Mouse (Mus musculus) forebrain, embryonic 16.5 days (tissue): ENCODE measurements around the gene Itk. TPM values are rescaled to one million over a fixed set of nuclear protein-coding genes. Genes with fewer than 3 reads are reported as not detected.

Source experiments
- ATAC-seq: fragments of 200-750 bp; cut with Nextera tagmentation; 2 replicates; pipeline ENCODE4 v1.8.0; 2017; ENCODE audit warnings: mild to moderate bottlenecking, moderate library complexity
- H3K27ac ChIP-seq: fragments of 300-500 bp; sonication (generic); 2 replicates; pipeline ENCODE4 v1.5.1; 2014; ENCODE audit warnings: low read length, control low read depth
- H3K27me3 ChIP-seq: fragments of 300-500 bp; sonication (generic); replicated peaks from 2 replicates; pipeline ENCODE4 v1.6.1; 2014; ENCODE audit warnings: low read length; ENCODE audit not compliant: control insufficient read depth, insufficient read depth
- H3K36me3 ChIP-seq: fragments of 300-500 bp; sonication (generic); 2 replicates; pipeline ENCODE4 v1.6.1; 2014; ENCODE audit not compliant: control insufficient read depth, insufficient read depth
- H3K4me1 ChIP-seq: fragments of 300-500 bp; sonication (generic); replicated peaks from 2 replicates; pipeline ENCODE4 v1.6.1; 2014; ENCODE audit warnings: low read length; ENCODE audit not compliant: control insufficient read depth, insufficient read depth
- H3K4me2 ChIP-seq: fragments of 300-500 bp; sonication (generic); 2 replicates; pipeline ENCODE4 v1.6.1; 2014; ENCODE audit warnings: mild to moderate bottlenecking, low read length, control low read depth
- H3K4me3 ChIP-seq: fragments of 300-500 bp; sonication (generic); replicated peaks from 2 replicates; pipeline ENCODE4 v1.5.1; 2014; ENCODE audit warnings: mild to moderate bottlenecking, low read length, control low read depth
- H3K9ac ChIP-seq: fragments of 300-500 bp; sonication (generic); replicated peaks from 2 replicates; pipeline ENCODE4 v1.6.1; 2014; ENCODE audit warnings: low read depth, low read length, control low read depth
- H3K9me3 ChIP-seq: fragments of 300-500 bp; sonication (generic); 2 replicates; pipeline ENCODE4 v1.6.1; 2016; ENCODE audit warnings: low read length; ENCODE audit not compliant: control insufficient read depth
- WGBS: fragments of 180-500 bp; shearing (Covaris S2); extraction: QIAGEN DNeasy Blood & Tissue Kit; methylation state at CpG from one replicate; pipeline ENCODE4 v1.1.7; 2014; 5-methylcytosine and 5-hydroxymethylcytosine counted together
- polyA plus RNA-seq: library from polyadenylated mRNA; unstranded; fragments of >200 nt; fragmentation: Nextera tagmentation; extraction: Ambion mirVana; gene quantifications from 2 replicates; pipeline ENCODE4 v1.2.1, GENCODE M21; 2015

Itk gene
- polyA plus RNA-seq, 1 experiment from 2014 or later: not detected

- ATAC-seq: no peak
- Histone ChIP-seq H3K36me3 (no peaks in the 10 kb centered on the region), H3K4me3 (no peak overlapping the region), H3K9me3 (no peaks in the 10 kb centered on the region), H3K27me3 (no peaks in the 10 kb centered on the region), H3K4me1 (no peaks in the 10 kb centered on the region), H3K9ac (no peak overlapping the region), H3K27ac (no peak overlapping the region), H3K4me2 (no peak overlapping the region)
- 85% methylated on average over 7 of the region's 7 CpGs for WGBS
Measured at GRCm38 (mm10) chr11:46380097-46380675, 9.1 kb downstream of the Itk start.

- H3K9me3 ChIP-seq: no peaks in the 10 kb centered on the region
- no peak overlapping the region for H3K27ac ChIP-seq
- no peak for ATAC-seq
- H3K9ac ChIP-seq: no peak overlapping the region
- H3K4me3 ChIP-seq: no peak overlapping the region
- no peak overlapping the region for H3K4me2 ChIP-seq
- no peaks in the 10 kb centered on the region for H3K4me1 ChIP-seq
- WGBS: 90% methylated on average over 8 of the region's 8 CpGs
- no peaks in the 10 kb centered on the region for H3K27me3 ChIP-seq
- no peaks in the 10 kb centered on the region for H3K36me3 ChIP-seq
Measured at GRCm38 (mm10) chr11:46377819-46378782, 11.2 kb downstream of the Itk start.

GRCm38 (mm10) chr11:46377316-46377715 is 12.0 kb downstream of the Itk start:
- Histone ChIP-seq H3K27me3 (no peaks in the 10 kb centered on the region), H3K36me3 (no peaks in the 10 kb centered on the region), H3K9ac (no peak overlapping the region), H3K4me1 (no peaks in the 10 kb centered on the region), H3K27ac (no peak overlapping the region), H3K4me2 (no peak overlapping the region), H3K4me3 (no peak overlapping the region), H3K9me3 (no peaks in the 10 kb centered on the region)
- 79% methylated on average over 1 of the region's 1 CpGs for WGBS
- no peak for ATAC-seq

GRCm38 (mm10) chr11:46375015-46375414 is 14.3 kb downstream of the Itk start:
- no peak for ATAC-seq
- Histone ChIP-seq H3K4me3 (no peak overlapping the region), H3K9ac (no peak overlapping the region), H3K27ac (no peak overlapping the region), H3K4me2 (no peak overlapping the region), H3K4me1 (no peaks in the 10 kb centered on the region), H3K9me3 (no peaks in the 10 kb centered on the region), H3K36me3 (no peaks in the 10 kb centered on the region), H3K27me3 (no peaks in the 10 kb centered on the region)
- 88% methylated on average over 8 of the region's 8 CpGs for WGBS

GRCm38 (mm10) chr11:46373071-46374030 is 16.0 kb downstream of the Itk start:
- Histone ChIP-seq H3K27me3 (no peaks in the 10 kb centered on the region), H3K4me2 (no peak overlapping the region), H3K9ac (no peak overlapping the region), H3K4me1 (no peaks in the 10 kb centered on the region), H3K4me3 (no peak overlapping the region), H3K9me3 (no peaks in the 10 kb centered on the region), H3K36me3 (no peaks in the 10 kb centered on the region), H3K27ac (no peak overlapping the region)
- ATAC-seq: no peak
- whole genome bisulfite sequencing: 86% methylated on average over 13 of the region's 13 CpGs

- H3K4me1 ChIP-seq: no peaks in the 10 kb centered on the region
- 85% methylated on average over 8 of the region's 8 CpGs for WGBS
- H3K36me3 ChIP-seq: no peaks in the 10 kb centered on the region
- no peak overlapping the region for H3K9ac ChIP-seq
- H3K4me2 ChIP-seq: no peak overlapping the region
- H3K27me3 ChIP-seq: no peaks in the 10 kb centered on the region
- no peak overlapping the region for H3K4me3 ChIP-seq
- no peak overlapping the region for H3K27ac ChIP-seq
- H3K9me3 ChIP-seq: no peaks in the 10 kb centered on the region
- no peak for ATAC-seq
Measured at GRCm38 (mm10) chr11:46372331-46372953, 16.9 kb downstream of the Itk start.

GRCm38 (mm10) chr11:46371250-46371649 is 18.1 kb downstream of the Itk start:
- 95% methylated on average over 8 of the region's 8 CpGs for WGBS
- H3K27ac ChIP-seq: no peak overlapping the region
- no peak overlapping the region for H3K4me3 ChIP-seq
- no peaks in the 10 kb centered on the region for H3K27me3 ChIP-seq
- no peaks in the 10 kb centered on the region for H3K36me3 ChIP-seq
- no peak for ATAC-seq
- H3K4me2 ChIP-seq: no peak overlapping the region
- H3K9me3 ChIP-seq: no peaks in the 10 kb centered on the region
- H3K9ac ChIP-seq: no peak overlapping the region
- no peaks in the 10 kb centered on the region for H3K4me1 ChIP-seq

- WGBS: 92% methylated on average over 4 of the region's 4 CpGs
- H3K27me3 ChIP-seq: no peaks in the 10 kb centered on the region
- H3K4me3 ChIP-seq: no peak overlapping the region
- no peak overlapping the region for H3K9ac ChIP-seq
- H3K27ac ChIP-seq: no peak overlapping the region
- H3K4me1 ChIP-seq: no peaks in the 10 kb centered on the region
- no peaks in the 10 kb centered on the region for H3K9me3 ChIP-seq
- no peak overlapping the region for H3K4me2 ChIP-seq
- no peaks in the 10 kb centered on the region for H3K36me3 ChIP-seq
- no peak for ATAC-seq
Measured at GRCm38 (mm10) chr11:46370457-46370856, 18.9 kb downstream of the Itk start.
